Mouse (Mus musculus) embryonic fibroblast, embryonic 13.5 days (primary cell): ENCODE data around the gene Ifna11.

Source experiments
- CTCF ChIP-seq: IDR thresholded peaks from 2 replicates; pipeline ENCODE4 v1.5.1; 2011; ENCODE audit warnings: mild to moderate bottlenecking, control low read depth, low read length, moderate library complexity, borderline replicate concordance; ENCODE audit not compliant: insufficient read depth
- POLR2A ChIP-seq: IDR thresholded peaks from 2 replicates; pipeline ENCODE4 v1.6.1; 2011; ENCODE audit warnings: low read depth, mild to moderate bottlenecking, control low read depth, low read length, moderate library complexity

DNA sequence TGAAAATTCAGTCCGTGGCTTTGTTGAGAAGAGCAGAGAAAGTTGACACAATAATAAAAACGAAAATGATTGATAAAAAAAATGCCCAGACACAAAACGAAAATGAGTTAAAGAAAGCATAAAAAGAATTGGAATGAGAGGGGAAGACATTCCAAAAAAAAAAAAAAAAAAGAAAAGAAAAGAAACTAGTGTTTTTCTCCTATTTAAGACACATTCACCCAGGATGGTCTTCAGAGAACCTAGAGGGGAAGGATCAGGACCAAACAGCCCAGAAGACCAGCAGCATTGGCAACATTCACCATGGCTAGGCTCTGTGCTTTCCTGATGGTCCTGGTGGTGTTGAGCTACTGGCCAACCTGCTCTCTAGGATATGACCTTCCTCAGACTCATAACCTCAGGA, 3.8 kb upstream of the Ifna11 start, which contains the start of gene Ifna7:
- no peak for TF ChIP-seq CTCF
- no peak for TF ChIP-seq POLR2A
